Mouse (Mus musculus): ENCODE measurements at regions not wholly inside any gene's neighbourhood (a gene's known extent, or its start where the extent isn't known, plus 50 kb on each side); places are given as distances from the start of the nearest gene placed in this dataset.

DNA sequence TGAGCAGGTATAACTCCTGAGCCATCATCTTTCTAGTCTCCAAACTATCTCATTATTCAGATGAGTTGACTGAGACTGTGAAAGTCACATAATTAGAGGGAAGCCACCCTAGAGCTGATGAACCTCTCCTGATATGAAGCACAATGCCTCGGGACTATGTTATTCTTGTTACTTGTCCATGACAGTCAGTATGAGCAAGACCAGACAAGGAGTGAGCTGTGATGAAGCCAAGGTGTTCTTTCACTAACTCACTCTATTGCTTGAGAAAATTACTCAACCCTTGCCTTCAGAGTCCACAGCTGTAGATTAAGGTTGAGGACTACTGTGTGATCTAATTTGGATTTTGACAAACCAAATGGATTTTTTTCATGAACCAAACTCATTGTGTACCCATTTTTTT is 173.4 kb downstream of the Xpnpep1 start:
- no peak for TF ChIP-seq EP300 (optimal IDR thresholded peaks at IDR 0.05)
- TF ChIP-seq CTCF (IDR thresholded peaks at IDR 0.05; ENCODE audit: low read depth), result no peak
